Mouse (Mus musculus) spleen, postnatal 14 days (tissue): ENCODE data around the gene Mylk3.

Experiments used
- DNase-seq, 2 experiments: peaks; one replicate each; pipeline ENCODE4 v3.0.0; 2021 to 2022; ENCODE audit warnings: low spot score in 2 of 2

The Mylk3 gene

DNA sequence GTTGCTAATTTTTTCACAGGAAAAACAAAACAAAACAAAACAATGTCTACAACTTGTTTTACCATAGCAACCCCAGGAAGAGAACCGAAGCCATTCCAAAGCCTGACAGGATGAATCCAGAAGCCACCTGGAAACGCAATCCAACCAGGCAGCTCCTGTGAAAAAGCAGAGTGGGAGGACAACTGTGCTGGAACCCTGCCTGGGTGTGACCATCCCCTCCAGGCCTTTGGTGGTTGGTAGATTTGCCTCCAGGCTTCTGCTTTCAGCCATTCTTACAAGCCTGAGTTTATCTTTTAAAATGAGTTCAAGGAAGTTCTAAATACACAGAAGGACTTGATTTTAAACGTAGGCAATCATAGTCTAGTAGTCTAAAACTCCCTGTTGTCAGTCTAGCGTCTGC is 4.2 kb downstream of the Mylk3 start:
- no peak for DNase-seq

DNA sequence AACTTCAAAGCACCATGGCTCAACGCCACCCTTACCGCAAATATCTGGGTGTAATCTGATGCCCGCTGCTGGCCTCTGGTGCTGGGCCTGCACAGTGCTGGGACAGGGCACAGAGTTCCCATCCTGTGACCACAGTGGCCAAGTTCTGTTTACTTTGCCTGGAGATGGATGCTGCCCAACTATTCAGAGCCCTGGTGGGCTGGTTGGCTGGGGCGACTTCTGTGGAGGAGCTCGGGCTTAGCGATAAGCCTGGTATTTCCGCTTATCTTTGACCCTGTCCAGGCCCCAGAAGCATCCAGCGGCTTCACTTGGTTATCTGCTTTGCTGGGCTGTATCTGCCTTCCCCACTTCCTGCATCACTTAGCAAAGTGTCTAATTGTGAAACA is 5.3 kb downstream of the Mylk3 start:
- peak; percentile 36 to 39 for DNase-seq

DNA sequence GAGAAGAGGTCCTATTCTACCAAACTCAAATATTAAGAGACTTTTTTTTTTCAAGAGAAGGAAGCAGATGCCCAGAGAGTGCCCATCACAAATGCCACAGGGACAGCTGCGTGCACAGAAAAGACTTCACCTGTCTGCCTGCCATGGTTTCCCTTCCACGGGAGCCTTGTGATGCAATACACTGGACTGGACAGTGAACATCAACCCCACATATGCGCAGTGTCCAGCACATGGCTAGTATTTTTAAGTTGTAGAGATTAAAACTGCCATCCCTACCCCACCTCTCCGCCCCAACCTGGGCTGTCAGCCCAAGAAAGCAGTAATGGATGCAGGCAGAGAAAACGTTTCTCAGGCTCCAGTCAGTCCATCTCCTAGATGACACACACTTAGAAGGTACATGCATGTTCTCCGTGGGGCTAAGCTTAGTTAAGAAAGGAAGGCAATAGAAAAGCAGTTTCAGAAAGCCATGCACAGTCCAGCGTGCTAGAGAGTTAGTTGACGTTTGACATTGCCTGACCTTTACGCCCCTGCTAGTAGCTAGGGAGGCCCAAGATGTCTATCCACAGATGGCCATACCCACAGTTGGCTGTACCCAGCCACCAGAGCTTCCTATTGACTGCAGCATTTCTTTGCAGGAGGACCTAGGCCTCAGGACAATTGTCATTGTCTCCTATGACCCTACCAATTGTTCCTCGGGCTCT is 5.9 kb downstream of the Mylk3 start:
- DNase-seq: no peak

DNA sequence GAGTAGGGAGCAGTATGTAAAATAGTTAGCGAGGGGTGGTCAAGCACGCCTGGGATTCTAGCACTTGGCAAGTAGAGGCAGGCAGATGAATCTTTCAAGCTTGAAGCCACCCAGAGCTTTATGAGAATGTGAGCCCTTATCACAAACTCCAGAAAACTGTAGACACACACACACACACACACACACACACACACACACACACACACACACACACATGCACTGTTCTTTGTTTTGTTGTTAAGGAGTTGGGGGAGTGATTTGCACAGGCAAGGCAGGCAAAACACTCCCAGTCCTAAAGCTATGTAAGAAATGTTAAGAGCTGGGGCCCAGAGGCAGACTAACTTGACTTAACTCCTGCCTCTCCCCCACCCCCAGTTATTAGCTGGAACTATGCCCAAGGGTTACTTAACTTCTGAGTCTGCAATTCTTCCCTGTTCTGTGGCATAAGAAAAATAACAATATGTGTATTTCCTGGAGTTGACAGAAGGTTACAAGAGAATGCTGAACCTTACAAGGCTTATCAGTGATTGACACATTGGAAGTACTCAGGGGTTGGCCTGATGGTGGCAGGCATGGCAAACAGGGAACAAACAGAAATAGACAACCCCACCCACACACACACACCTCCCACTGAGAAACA is 6.9 kb downstream of the Mylk3 start:
- DNase-seq: peak in 1 of 2 experiments; percentile 21

DNA sequence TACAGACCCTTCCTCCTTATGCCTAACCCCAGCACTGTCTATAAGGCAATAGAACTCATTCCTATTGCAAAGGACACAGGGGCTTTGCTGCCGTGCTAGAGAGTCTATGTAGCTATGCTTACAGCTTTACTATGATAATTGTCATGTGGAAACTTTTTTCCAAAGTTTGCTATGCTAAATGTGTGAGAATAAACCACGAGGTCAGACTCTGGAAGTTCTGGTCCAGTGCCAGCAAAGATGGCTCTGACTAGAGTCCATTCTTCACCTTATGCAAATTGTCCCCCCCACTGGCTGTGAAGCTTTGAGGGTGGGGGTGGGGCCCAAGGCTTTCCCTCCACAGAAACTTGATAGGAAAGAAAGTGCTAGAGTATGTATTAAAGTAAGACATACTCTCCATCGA is 9.6 kb downstream of the Mylk3 start:
- no peak for DNase-seq

DNA sequence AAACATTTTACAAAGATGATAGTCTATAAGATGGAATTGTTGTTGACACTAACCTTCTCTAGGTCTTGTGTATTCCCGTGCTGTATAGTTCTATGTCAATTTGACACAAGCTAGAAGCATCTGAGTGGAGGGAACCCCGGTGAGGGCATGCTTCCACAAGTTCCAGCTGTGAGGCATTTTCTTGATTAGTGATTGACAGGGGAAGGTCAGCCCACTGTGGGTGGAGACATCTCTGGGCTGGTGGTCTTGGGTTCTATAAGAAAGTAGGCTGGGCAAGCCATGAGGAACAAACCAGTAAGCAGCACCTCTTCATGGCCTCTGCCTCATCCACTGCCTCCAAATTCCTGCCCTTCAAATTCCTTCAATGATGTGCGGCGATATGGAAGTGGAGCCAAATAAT is 11.9 kb downstream of the Mylk3 start:
- no peak for DNase-seq

DNA sequence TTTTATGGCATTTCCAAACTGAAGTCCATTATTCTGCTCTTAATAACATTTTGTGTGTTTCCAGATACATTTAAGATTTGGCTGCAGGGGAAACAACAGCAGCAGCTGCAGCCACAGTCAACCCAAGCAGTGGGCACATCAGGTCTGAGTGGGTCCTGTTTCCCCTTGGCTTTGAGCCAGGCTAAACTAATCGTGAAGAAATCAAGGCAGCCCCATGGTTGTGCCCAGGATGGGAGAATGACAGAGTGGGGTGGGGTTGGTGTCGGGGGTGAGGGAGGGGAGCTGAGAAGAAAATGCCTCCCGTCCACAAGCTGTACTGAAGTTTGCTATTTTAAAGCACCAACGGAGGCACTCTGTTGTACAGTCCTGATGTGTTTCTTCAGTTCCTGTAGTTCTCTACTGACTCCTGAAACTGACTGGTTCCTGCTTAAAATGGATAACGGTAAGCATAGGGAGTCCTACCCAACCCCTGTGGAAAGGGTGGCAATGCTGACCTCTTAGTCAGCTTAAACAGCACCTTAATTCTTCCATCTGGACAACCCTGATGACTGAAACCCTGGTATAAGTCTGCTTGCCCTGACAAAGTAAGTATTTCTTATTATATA is 12.6 kb downstream of the Mylk3 start:
- DNase-seq: no peak

DNA sequence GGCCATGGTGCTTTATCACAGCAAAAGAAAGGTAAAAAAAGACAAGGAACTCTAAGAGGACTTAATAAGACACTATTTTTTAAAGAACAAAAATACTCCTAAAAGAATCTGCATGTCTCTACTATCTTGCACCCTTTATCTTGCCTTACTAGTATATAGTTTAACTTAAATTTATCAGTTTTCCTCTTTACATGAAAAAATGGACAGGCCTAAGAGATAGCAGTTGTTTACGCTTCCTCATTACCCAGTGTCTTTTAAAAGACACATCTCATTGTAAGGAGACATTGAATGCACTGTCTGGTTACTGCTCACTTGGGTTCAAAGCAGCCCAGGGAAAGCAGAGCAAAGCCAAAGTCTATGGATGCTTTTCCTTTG is 13.7 kb downstream of the Mylk3 start:
- DNase-seq: no peak

DNA sequence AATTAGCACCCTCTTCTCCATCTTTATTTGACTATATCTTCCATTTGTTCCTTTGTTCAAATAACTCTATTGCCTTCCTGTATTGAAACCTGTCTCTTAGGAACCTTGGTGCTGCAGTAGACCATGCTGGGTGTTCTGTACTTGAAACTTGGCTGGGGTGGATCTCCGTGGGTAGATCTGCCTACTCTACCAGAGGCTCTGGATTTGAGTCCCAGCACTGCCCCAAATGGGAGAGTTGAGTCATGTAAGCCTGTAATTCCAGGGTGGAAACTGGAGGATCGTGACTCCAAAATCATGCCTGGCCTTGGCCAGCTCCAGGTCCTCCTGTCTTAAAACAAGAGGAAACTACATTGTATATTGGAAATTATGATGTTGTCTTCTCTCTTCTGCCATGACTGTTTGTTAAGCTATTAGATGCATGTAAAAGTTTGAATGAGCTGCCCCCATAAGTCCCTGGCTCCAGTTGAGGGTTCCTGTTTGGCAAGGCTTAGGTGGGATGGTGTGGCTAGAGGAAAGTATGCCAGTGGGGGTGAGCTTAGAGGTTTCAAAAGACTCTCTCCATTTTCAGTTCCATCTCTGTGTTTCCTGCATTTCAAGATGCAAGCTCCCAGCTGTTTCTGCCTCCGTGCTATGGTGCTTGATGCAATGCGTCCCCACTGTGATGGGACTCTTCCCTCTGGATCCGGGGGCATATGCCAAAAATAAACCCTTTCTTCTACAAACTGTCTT is 14.2 kb downstream of the Mylk3 start:
- DNase-seq: no peak

DNA sequence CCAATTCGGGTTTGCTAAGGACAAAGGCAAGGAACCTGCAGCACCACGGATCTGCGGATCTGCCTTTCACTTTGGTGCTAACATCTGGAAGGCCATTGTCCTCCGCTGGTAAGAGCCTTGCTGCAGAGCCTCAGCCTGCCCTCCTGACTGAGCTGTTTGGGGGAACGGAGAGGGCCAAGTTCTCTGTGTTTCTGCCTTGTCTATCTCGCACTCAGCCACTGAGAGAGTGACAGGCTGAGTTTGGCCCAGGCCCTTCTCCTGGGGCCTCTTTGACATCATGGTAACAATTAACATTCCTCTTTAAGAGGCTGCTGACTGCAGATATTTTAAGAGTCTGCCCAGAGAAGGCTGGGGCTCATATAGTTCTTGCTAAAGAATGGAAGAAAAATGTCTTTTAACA is 21.0 kb downstream of the Mylk3 start:
- no peak for DNase-seq

DNA sequence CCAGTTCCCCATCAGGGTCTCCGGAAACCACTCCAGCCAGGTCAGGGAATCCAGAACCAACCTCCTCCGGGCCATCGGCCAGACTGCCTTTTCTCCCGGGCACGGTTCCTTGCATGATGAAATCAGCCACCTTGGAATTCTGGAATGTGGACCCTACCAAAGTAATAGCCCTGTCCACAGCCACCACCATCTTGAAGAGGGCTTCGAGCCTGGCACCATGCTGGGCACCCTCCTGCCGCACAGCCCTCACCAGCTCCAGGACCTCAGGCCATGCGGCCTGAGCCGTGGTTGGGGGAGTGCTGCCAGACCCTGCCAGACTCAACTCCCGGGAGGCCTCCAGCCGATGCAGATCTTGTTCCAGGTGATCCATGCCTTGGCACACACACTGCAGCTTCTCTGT is 21.5 kb downstream of the Mylk3 start:
- no peak for DNase-seq

DNA sequence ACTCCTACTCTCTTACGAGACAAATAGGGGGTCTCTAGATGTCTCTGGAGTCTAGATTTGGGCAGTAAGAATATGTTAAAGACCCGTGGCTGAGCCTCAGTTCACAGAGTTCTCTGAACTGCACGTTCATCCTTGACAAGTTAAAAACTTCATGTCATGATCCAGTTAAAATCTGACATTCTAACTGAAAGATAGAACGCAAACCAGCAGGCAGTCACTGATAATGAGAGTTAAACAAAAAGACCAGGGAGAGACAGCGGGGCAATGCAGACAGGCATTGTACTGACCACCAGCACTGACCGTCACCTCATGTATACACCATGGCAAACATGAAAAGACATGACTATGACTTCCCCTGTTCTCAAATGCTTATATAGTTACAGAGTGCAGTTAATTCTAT is 22.7 kb downstream of the Mylk3 start:
- no peak for DNase-seq

DNA sequence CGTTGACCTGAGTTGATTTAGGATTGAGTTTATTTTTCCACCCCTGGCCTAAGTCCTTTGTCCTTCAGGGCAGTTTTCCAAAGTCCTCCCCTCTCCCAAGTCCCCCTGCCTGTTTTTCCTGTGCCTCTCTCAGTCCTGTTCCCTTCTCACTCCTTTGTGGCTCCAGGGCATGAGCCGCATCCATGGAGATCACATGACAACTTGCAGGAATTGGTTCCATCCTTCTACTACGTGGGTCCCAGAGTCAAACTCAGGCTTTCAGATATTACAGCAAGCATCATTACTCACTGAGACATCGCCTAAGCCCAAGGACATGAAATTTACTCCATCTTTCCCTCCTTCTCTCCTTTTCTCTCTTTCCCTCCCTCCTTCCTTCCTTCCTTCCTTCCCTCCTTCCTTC is 23.9 kb downstream of the Mylk3 start:
- DNase-seq: no peak

DNA sequence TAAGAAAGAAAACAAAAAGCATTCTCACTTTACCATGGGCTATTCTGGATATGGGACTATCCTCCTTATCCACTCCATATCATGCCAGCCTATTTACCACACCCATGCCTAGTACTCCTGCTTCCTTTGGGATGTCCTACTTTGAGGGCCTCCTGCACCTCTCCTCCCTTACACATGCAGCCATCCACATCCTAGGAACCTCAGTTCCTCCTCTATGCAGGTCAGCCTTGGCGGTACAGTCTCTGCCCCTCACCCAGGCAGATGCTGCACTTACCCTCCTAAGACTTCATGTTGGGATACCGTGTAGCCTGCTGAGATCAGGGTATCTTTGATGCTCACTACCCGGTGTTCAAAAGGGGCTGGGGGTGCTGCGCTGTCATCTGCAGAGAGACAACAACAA is 32.9 kb downstream of the Mylk3 start:
- no peak for DNase-seq

DNA sequence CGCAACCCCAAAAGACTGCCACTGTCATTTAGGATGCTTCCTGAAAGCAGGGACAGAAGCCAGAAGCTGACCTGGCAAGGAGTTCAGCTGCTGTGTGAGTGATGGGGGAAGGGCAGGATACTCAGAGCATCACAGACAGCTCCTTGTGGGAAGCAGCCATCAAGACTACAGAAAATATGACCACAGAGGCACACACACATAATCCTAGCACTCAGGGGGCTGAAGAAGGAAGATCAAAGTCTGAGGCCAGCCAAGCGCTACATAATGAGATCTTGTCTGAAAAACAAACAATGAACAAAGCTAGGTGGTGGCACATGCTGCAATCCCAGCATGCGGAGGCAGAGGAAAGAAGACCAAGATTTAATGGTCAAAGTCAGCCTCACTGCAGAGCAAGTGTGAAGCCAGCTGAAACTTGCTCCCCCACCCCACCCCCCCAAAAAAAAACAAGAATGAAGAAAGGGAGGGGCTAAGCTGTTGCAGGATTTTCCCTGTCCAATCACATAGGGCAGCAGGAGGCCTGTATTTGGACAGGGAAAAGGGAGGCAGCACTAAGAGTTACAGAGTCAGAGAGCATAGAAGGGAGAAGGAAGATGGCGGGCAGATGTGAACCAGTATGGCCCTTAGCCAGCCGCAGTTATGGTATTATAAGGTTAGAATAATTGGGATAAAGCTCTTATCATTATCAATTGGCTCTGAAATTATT is 46.1 kb downstream of the Mylk3 start:
- no peak for DNase-seq

DNA sequence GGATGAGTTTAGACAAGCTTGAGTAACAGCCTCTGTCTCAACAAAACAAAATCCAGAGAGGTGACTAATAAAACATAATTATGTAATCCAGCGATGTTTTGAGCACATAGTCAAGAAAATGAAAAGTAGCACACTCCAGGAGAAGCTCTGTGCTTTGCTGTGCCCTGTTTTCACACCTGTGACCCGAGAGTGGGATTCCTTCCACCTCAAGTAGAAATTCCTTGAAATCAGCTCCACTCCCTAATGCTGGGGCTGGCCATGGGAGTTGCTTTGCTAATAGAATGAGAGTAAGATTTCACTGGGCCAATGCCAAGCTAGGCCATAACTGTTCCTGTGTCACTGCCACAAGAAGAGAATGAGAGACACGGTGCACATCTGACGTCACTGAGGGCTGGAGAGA is 48.5 kb downstream of the Mylk3 start:
- DNase-seq: no peak

DNA sequence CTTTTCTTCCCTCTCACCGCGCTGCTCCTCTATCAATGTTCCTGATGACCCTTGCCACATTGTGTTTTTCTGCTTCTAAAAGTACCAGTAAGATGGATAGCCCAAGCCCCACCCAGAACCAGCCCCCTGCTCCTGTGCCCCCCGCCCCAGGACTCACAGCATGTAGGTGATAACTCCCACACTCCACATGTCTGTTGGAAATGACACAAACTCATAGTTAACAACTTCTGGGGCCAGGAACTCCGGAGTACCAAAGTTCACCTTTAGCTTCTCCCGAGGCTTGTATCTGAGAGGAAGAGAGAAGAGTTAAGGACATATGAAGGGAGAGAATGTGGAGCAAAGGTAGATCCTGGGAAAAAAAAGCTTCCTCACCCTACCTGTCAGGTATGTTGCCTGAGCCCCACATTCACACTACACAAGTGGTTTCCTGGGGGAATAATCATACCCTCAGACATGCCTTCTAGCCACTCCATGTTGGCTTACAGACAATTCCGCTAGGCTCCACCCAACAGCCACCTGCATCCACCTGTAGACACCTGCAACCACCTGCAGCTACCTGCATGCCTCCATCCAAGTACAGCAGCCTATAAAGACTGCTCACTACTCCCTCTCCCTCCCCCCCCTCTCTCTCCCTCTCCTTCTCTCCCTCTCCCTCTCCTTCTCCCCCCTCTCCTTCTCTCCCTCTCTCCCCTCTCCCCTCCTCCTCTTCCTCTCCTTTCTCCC is 49.8 kb downstream of the Mylk3 start:
- DNase-seq: no peak

DNA sequence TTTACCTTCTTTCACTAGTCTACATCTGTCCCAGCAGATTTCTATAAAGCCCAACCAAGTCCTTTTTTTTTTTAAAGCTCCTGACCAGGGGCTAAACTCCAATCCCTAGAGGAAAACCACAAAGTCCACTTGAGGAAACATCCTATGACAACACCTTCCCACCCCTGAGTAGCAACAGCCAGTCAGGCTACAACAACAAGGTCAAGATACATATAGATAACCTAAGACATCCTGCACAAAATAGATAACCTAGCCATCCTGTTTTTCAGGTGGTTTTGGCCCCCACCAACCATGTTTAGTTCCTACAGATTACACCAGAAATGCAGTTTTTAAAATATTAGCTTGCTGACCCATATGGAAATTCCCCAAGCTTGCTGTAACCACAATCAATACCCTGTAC is 51.0 kb downstream of the Mylk3 start:
- no peak for DNase-seq

DNA sequence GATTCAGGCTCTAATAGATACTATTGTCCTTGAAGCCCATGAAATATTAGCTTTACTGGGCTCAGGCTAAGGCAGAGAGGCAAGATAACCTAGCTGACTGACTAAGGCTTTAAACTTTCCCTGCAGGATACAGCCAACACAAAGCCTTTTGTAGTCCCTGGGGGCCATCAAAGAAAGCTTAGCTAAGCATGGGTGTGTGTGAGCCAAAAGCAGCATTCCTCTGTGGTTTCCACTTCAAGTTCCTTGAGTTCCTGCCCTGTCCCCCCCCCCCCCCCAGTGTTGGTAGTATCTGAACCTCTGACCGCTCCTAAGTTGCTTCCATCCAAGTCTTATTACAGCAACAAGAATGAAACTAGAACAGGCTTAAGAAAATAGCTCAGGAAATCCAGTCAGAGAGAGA is 56.6 kb downstream of the Mylk3 start:
- DNase-seq: no peak

DNA sequence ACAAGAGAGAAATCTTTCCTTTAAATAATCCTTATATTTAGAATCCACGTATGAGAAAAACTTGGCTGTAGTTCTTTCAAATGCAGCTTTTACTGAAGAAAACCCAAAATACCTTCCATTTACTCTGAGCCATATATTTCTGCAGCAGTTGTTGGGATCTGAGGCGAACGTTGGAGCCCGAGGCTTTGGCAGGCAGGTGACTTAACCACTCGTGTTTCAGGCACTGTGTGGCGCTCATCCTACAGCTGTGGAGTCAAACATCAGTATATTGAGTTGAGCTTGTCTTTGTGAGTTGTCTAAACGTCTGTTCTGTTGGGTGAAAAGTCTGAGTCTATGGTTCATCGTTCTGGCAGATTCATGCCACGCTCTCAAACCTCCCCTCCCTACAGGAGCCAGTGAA is 59.1 kb downstream of the Mylk3 start:
- no peak for DNase-seq

DNA sequence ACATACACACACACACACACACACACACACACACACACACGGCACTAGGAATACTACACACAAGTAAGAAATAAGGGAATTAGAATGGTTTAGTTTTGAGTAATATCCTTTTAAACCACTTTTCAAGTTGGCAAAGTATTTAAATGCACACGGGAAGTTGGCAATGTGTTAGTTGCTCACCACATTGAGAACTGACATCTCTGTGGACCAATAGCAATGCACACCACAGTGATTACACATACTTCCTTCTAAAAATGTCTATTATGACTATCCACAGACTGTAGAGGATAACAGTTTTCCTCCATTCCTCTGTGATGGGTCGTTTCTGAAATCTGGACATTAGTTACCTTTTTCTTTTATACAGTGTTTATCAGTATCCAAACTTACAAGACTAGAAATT is 63.1 kb downstream of the Mylk3 start:
- no peak for DNase-seq

DNA sequence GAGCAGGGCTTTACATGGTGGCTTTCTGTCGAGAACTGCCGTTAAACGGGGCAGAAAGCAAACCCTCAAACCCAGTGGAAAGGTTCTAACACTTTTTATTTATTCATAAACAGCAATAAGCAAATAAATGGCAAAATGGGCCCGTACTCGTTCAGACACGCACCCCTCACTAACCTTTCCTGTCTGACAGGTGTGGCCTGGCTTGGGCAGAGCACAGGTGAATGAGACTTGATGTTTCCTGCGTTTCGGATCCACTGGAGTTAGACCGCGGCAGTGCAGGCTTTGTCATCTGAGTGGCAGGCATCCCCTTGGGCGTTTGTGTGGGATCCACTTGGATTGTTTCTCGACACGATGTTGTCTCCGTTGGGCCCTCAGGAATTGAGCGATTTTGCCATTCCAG is 64.2 kb downstream of the Mylk3 start:
- no peak for DNase-seq
